Mouse (Mus musculus) lung, postnatal 0 days (tissue): ENCODE measurements at regions not wholly inside any gene's neighbourhood (a gene's known extent, or its start where the extent isn't known, plus 50 kb on each side); places are given as distances from the start of the nearest gene placed in this dataset.

Source experiments
- CTCF ChIP-seq: IDR thresholded peaks from 2 replicates; pipeline ENCODE4 v1.5.1; 2016; ENCODE audit warnings: antibody characterized with exemption, mild to moderate bottlenecking
- EP300 ChIP-seq: IDR thresholded peaks from 2 replicates; pipeline ENCODE4 v1.6.1; 2016; ENCODE audit warnings: antibody characterized with exemption, mild to moderate bottlenecking, control low read depth

DNA sequence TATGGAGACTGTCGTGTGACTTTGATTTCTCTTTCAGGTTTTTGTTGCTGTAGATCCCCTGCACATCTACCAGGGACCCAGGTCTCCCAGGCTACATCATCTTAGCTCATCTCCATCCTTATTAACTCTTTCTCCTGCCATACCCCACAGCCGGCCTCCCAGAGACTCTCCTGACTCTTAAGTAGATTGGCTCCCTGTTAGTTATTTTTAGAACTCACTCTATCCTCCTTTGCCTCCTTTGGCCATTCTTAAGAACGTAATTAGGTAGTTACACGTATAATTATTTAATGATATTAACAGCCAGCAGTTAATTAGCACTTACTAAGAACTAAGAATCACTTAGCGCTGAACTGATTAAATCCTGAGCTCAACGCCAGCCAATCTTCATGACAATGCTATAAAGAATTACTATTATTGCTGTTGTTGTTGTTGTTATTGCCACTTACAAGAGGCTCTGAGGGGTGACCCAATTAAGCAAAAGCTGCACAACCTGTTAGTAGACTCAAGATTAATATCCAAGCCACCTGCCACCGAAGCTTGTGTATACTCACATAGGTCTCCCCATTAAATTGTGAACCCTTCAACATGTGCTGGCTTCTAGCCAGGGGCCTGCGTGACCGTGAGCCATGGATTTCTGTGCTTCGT lies 63.0 kb upstream of the Msx2 start:
- no peak for TF ChIP-seq CTCF
- TF ChIP-seq EP300, result no peak
